Mouse (Mus musculus): ENCODE results near the gene Exoc6b. TPM values are rescaled to one million over a fixed set of nuclear protein-coding genes. Genes with fewer than 3 reads are reported as not detected.

Gene Exoc6b
- polyA plus RNA-seq, 1 experiment = 7.8 TPM

DNA sequence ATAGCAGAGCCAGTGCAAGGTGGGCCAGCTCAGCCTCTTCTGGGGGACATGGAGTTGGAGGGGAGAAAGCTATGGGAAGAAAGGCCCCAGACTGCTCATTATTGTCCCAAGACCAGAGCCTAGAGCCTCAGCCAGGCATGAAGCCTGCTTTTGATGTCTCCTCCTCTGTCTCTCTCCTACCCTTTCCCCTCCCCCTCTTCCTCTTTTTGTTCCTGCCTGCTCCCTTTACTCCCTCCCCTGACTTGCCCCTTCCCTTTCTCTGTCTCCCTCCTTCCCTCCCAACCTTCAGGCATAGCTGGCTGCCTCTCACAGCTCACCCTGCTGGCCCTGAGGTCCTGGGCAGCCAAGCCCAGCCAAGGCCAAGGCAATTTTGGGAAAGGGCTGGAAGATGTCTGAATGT lies 499.7 kb downstream of the Exoc6b start:
- H3K4me1 ChIP-seq (ENCODE audit: control insufficient read depth, insufficient read depth, low read length) = no peaks in the 10 kb centered on the region
- no peak overlapping the region for H3K4me3 ChIP-seq (ENCODE audit: control insufficient read depth, low read depth, low read length)
- no peaks in the 10 kb centered on the region for H3K36me3 ChIP-seq (ENCODE audit: control insufficient read depth, insufficient read depth, low read length)
- H3K27ac ChIP-seq (ENCODE audit: control insufficient read depth, insufficient read depth, low read depth, low read length) = no peak overlapping the region
- TF ChIP-seq CTCF (IDR thresholded peaks at IDR 0.05; ENCODE audit: control insufficient read depth, insufficient read depth, insufficient replicate concordance, low read depth, low read length) (no peak), POLR2A (IDR thresholded peaks at IDR 0.05; ENCODE audit: control insufficient read depth, low read depth, low read length) (no peak)
- no peaks in the 10 kb centered on the region for H3K27me3 ChIP-seq (ENCODE audit: control insufficient read depth, insufficient read depth, low read length)

DNA sequence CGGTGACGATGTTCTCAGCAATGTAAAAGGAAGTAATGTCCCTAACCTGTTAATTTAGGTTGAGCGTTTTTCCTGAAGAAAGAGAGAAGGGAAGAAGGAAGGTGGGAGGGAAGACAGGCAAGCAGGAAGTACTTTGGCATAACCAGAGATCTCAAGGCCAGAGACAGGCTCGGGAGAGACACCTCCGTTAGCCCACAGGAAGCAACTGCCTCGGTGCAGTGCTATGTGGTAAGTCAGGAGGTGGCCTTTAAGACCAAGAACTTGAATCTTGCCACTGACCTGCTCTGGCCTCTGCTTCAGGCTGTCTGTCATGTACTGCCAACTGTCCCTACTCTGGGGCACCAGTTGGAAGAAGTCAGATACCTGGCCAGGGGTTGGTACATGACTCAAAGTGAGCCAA lies 500.4 kb downstream of the Exoc6b start:
- Histone ChIP-seq H3K27me3 (ENCODE audit: control insufficient read depth, insufficient read depth, low read length) (no peaks in the 10 kb centered on the region), H3K4me3 (ENCODE audit: control insufficient read depth, low read depth, low read length) (no peak overlapping the region), H3K27ac (ENCODE audit: control insufficient read depth, insufficient read depth, low read depth, low read length) (no peak overlapping the region), H3K36me3 (ENCODE audit: control insufficient read depth, insufficient read depth, low read length) (no peaks in the 10 kb centered on the region), H3K4me1 (ENCODE audit: control insufficient read depth, insufficient read depth, low read length) (no peaks in the 10 kb centered on the region)
- TF ChIP-seq CTCF (IDR thresholded peaks at IDR 0.05; ENCODE audit: control insufficient read depth, insufficient read depth, insufficient replicate concordance, low read depth, low read length) (no peak), POLR2A (IDR thresholded peaks at IDR 0.05; ENCODE audit: control insufficient read depth, low read depth, low read length) (no peak)

Other genes with a start within 250 kb of the Exoc6b start
- gene Spr, start 68.3 kb upstream of the Exoc6b start, polyA plus RNA-seq (2012; rRNA removed) = 1.8 and 2.3 TPM in 2 replicates
- 0.10 and 0.11 TPM in 2 replicates for gene Emx1, start 117.9 kb upstream of the Exoc6b start, polyA plus RNA-seq (2012; rRNA removed)

All from testis, adult 2 months (tissue).